Mouse (Mus musculus) MEL (cell line): ENCODE data around the gene Tesc. TPM values are rescaled to one million over a fixed set of nuclear protein-coding genes. Genes with fewer than 3 reads are reported as not detected.

Source experiments
- DNase-seq: peaks from one replicate; pipeline ENCODE4 v3.0.0; 2011; ENCODE audit warnings: low read depth, low spot score
- H3K27ac ChIP-seq: 2 replicates; pipeline ENCODE4 v1.5.1; 2012; ENCODE audit warnings: low read depth, mild to moderate bottlenecking, control low read depth, low read length, moderate library complexity; ENCODE audit not compliant: control insufficient read depth
- H3K27me3 ChIP-seq, 2 experiments: fragments of 150-350 bp in 1 of 2; sonication (generic) in 1 of 2; 2 replicates each; pipeline ENCODE4 v1.6.1; 2012; ENCODE audit warnings: low read length in 2 of 2, mild to moderate bottlenecking in 2 of 2, improper control_type of control experiment in 1 of 2, moderate library complexity in 1 of 2; ENCODE audit not compliant: insufficient read depth in 2 of 2, control insufficient read depth in 1 of 2
- H3K36me3 ChIP-seq, 2 experiments: 2 replicates each; pipeline ENCODE4 v1.6.1; 2012 to 2014; ENCODE audit warnings: low read length in 2 of 2, improper control_type of control experiment in 1 of 2, inconsistent platforms in 1 of 2, mild to moderate bottlenecking in 1 of 2; ENCODE audit not compliant: insufficient read depth in 2 of 2, control insufficient read depth in 1 of 2
- H3K4me1 ChIP-seq, 2 experiments: fragments of 150-350 bp in 1 of 2; sonication (generic) in 1 of 2; 2 replicates each; pipeline ENCODE4 v1.6.1; 2012; ENCODE audit warnings: low read length in 2 of 2, improper control_type of control experiment in 1 of 2, mild to moderate bottlenecking in 1 of 2; ENCODE audit not compliant: insufficient read depth in 2 of 2, control insufficient read depth in 1 of 2
- H3K4me3 ChIP-seq, 2 experiments: fragments of 150-350 bp in 1 of 2; sonication (generic) in 1 of 2; 2 replicates each; pipeline ENCODE4 v1.5.1; 2012; ENCODE audit warnings: low read depth in 2 of 2, low read length in 2 of 2, mild to moderate bottlenecking in 2 of 2, moderate library complexity in 2 of 2, control low read depth in 1 of 2, improper control_type of control experiment in 1 of 2; ENCODE audit not compliant: control insufficient read depth in 1 of 2, insufficient read depth in 1 of 2
- H3K79me2 ChIP-seq: 2 replicates; pipeline ENCODE4 v1.6.1; 2012; ENCODE audit warnings: mild to moderate bottlenecking, low read length, moderate library complexity; ENCODE audit not compliant: control insufficient read depth, poor library complexity, insufficient read depth
- H3K9ac ChIP-seq: 2 replicates; pipeline ENCODE4 v1.6.1; 2012; ENCODE audit warnings: low read depth, mild to moderate bottlenecking, control low read depth, low read length, moderate library complexity; ENCODE audit not compliant: control insufficient read depth, poor library complexity, severe bottlenecking
- H3K9me3 ChIP-seq: fragments of 150-350 bp; sonication (generic); replicated peaks from 2 replicates; pipeline ENCODE4 v1.6.1; 2012; ENCODE audit warnings: mild to moderate bottlenecking, low read length, improper control_type of control experiment, moderate library complexity; ENCODE audit not compliant: insufficient read depth
- BHLHE40 ChIP-seq: IDR thresholded peaks from 2 replicates; pipeline ENCODE4 v1.6.1; 2012; ENCODE audit warnings: low read depth, mild to moderate bottlenecking, inconsistent platforms, low read length, improper control_type of control experiment, borderline replicate concordance
- CHD2 ChIP-seq: IDR thresholded peaks from 2 replicates; pipeline ENCODE4 v1.6.1; 2011; ENCODE audit warnings: low read length, improper control_type of control experiment
- E2F4 ChIP-seq: IDR thresholded peaks from 2 replicates; pipeline ENCODE4 v1.6.1; 2011; ENCODE audit warnings: low read depth, low read length, improper control_type of control experiment, borderline replicate concordance
- ELF1 ChIP-seq: IDR thresholded peaks from 2 replicates; pipeline ENCODE4 v1.6.1; 2014; ENCODE audit warnings: low read depth, mild to moderate bottlenecking, inconsistent platforms, low read length, improper control_type of control experiment, moderate library complexity
- EP300 ChIP-seq, 2 experiments: IDR thresholded peaks; 2 replicates each; pipeline ENCODE4 v1.6.1; 2011; ENCODE audit warnings: improper control_type of control experiment in 2 of 2, low read length in 2 of 2, low read depth in 1 of 2, mild to moderate bottlenecking in 1 of 2
- ETS1 ChIP-seq: IDR thresholded peaks from 2 replicates; pipeline ENCODE4 v1.6.1; 2012; ENCODE audit warnings: low read depth, mild to moderate bottlenecking, inconsistent platforms, low read length, improper control_type of control experiment, moderate library complexity
- GATA1 ChIP-seq: IDR thresholded peaks from 2 replicates; pipeline ENCODE4 v1.6.1; 2011; ENCODE audit warnings: low read depth, low read length, improper control_type of control experiment
- HCFC1 ChIP-seq: IDR thresholded peaks from 2 replicates; pipeline ENCODE4 v1.6.1; 2012; ENCODE audit warnings: low read depth, mild to moderate bottlenecking, inconsistent platforms, low read length, improper control_type of control experiment, moderate library complexity
- JUND ChIP-seq: IDR thresholded peaks from 2 replicates; pipeline ENCODE4 v1.6.1; 2011; ENCODE audit warnings: low read depth, mild to moderate bottlenecking, improper control_type of control experiment, low read length
- MAX ChIP-seq: IDR thresholded peaks from 2 replicates; pipeline ENCODE4 v1.6.1; 2011; ENCODE audit warnings: low read length, improper control_type of control experiment
- MAZ ChIP-seq: IDR thresholded peaks from 2 replicates; pipeline ENCODE4 v1.6.1; 2012; ENCODE audit warnings: low read depth, mild to moderate bottlenecking, inconsistent platforms, low read length, improper control_type of control experiment
- MEF2A ChIP-seq: IDR thresholded peaks from 2 replicates; pipeline ENCODE4 v1.6.1; 2014; ENCODE audit warnings: low read depth, mild to moderate bottlenecking, inconsistent platforms, low read length, improper control_type of control experiment; ENCODE audit not compliant: poor library complexity, insufficient replicate concordance, severe bottlenecking; ENCODE audit errors: extremely low read depth
- MYB ChIP-seq: IDR thresholded peaks from 2 replicates; pipeline ENCODE4 v1.6.1; 2011; ENCODE audit warnings: mild to moderate bottlenecking, low read depth, low read length, improper control_type of control experiment
- MYC ChIP-seq: IDR thresholded peaks from 2 replicates; pipeline ENCODE4 v1.6.1; 2011; ENCODE audit warnings: low read depth, mild to moderate bottlenecking, low read length, improper control_type of control experiment, moderate library complexity
- NELFE ChIP-seq: IDR thresholded peaks from 2 replicates; pipeline ENCODE4 v1.6.1; 2011; ENCODE audit warnings: low read depth, low read length, improper control_type of control experiment
- RAD21 ChIP-seq: IDR thresholded peaks from 2 replicates; pipeline ENCODE4 v1.6.1; 2011; ENCODE audit warnings: mild to moderate bottlenecking, low read depth, low read length, improper control_type of control experiment
- SMC3 ChIP-seq: IDR thresholded peaks from 2 replicates; pipeline ENCODE4 v1.6.1; 2011; ENCODE audit warnings: low read depth, low read length, improper control_type of control experiment
- TAL1 ChIP-seq: IDR thresholded peaks from 2 replicates; pipeline ENCODE4 v1.6.1; 2012; ENCODE audit warnings: mild to moderate bottlenecking, inconsistent platforms, low read length, moderate library complexity, mixed read lengths
- TBP ChIP-seq: IDR thresholded peaks from 2 replicates; pipeline ENCODE4 v1.8.0; 2011; ENCODE audit warnings: low read depth, low read length, improper control_type of control experiment
- TCF12 ChIP-seq: IDR thresholded peaks from 2 replicates; pipeline ENCODE4 v1.6.1; 2014; ENCODE audit warnings: low read depth, mild to moderate bottlenecking, inconsistent platforms, low read length, improper control_type of control experiment, moderate library complexity
- USF1 ChIP-seq: IDR thresholded peaks from 2 replicates; pipeline ENCODE4 v1.6.1; 2014; ENCODE audit warnings: low read depth, mild to moderate bottlenecking, inconsistent platforms, low read length, improper control_type of control experiment, moderate library complexity
- USF2 ChIP-seq, 2 experiments: IDR thresholded peaks; 2 replicates each; pipeline ENCODE4 v1.6.1; 2011 to 2012; ENCODE audit warnings: improper control_type of control experiment in 2 of 2, low read length in 2 of 2, borderline replicate concordance in 1 of 2, inconsistent platforms in 1 of 2, low read depth in 1 of 2, mild to moderate bottlenecking in 1 of 2; ENCODE audit not compliant: insufficient read depth in 1 of 2
- ZC3H11A ChIP-seq: IDR thresholded peaks from 2 replicates; pipeline ENCODE4 v1.6.1; 2012; ENCODE audit warnings: low read depth, mild to moderate bottlenecking, inconsistent platforms, low read length, improper control_type of control experiment
- ZMIZ1 ChIP-seq: IDR thresholded peaks from 2 replicates; pipeline ENCODE4 v1.6.1; 2012; ENCODE audit warnings: low read depth, mild to moderate bottlenecking, inconsistent platforms, low read length, improper control_type of control experiment, moderate library complexity
- ZNF384 ChIP-seq: IDR thresholded peaks from 2 replicates; pipeline ENCODE4 v1.6.1; 2012; ENCODE audit warnings: low read depth, mild to moderate bottlenecking, inconsistent platforms, low read length, improper control_type of control experiment
- polyA plus RNA-seq, 2 experiments: library from polyadenylated mRNA; stranded (reverse) in 1 of 2; unstranded in 1 of 2; fragments of >175 nt in 1 of 2; fragments of >200 nt in 1 of 2; gene quantifications; 2 replicates each; pipeline versions ENCODE4 v1.2.1 to v1.2.4; 2012; ENCODE audit warnings: low replicate concordance in 2 of 2, low read depth in 1 of 2; ENCODE audit not compliant: insufficient read length in 2 of 2, insufficient read depth in 1 of 2, missing spikeins in 1 of 2
- total RNA-seq: library from RNA; depleted of rRNA; stranded (reverse); fragments of 300-350 nt; gene quantifications from 2 replicates; pipeline ENCODE4 v1.2.3, GENCODE M21; 2012

Tesc gene
- total and polyA plus RNA-seq, 3 experiments = 0.07 TPM; not detected in 2

- Histone ChIP-seq H3K79me2 (no peaks in the 10 kb centered on the region), H3K27ac (no peak overlapping the region), H3K9me3 (no peaks in the 10 kb centered on the region), H3K4me3 (no peak overlapping the region), H3K4me1 (peaks cover 0 to 6% of the 10 kb centered on the region in 2 experiments; a peak in 1 of 4 replicates), H3K27me3 (no peaks in the 10 kb centered on the region), H3K9ac (no peak overlapping the region), H3K36me3 (no peaks in the 10 kb centered on the region)
- TF ChIP-seq MAZ (no peak), ZMIZ1 (no peak), MYC (no peak), ETS1 (no peak), TAL1 (no peak), HCFC1 (no peak), MYB (no peak), NELFE (no peak), BHLHE40 (no peak), MAX (no peak)
- DNase-seq = no peak
Measured at GRCm38 (mm10) chr5:118045385-118045784, 17.8 kb downstream of the Tesc start.

GRCm38 (mm10) chr5:118047091-118047757 lies 19.7 kb downstream of the Tesc start:
- DNase-seq = no peak
- H3K4me3 ChIP-seq = no peak overlapping the region
- H3K4me1 ChIP-seq = peaks cover 0 to 6% of the 10 kb centered on the region in 2 experiments; a peak in 1 of 4 replicates

DNA sequence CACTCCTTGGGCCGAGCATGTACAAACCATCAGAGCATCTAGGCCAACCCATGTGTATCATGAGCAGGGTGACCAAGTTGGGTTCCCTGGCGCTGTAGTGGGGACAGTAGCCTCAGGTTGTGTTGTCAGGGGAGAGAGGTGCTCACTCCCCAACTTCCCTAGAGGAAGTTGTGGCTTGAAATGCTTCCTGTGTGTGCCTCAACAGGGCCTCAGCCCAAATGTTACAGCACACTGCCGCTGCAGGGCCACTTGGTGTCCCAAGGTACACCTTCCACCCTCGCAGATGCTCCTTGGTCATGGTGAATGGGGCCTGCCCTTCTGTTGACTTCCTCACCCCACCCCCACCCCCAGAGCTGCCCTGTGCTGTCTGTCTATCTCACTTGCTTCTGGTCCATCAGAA lies 20.9 kb downstream of the Tesc start:
- no peak overlapping the region for H3K27ac ChIP-seq
- no peaks in the 10 kb centered on the region for H3K9me3 ChIP-seq
- TF ChIP-seq TBP = no peak
- TF ChIP-seq SMC3 = no peak
- no peak for TF ChIP-seq USF1
- no peak for TF ChIP-seq TAL1
- TF ChIP-seq ZNF384 = no peak
- TF ChIP-seq NELFE = no peak
- no peak for TF ChIP-seq USF2 (IDR thresholded peaks at IDR 0.05; ENCODE audit: borderline replicate concordance in 1 of 2, insufficient read depth in 1 of 2, low read depth in 1 of 2, low read length in 2 of 2)
- no peak for TF ChIP-seq RAD21
- TF ChIP-seq EP300 (IDR thresholded peaks at IDR 0.05; ENCODE audit: low read depth in 1 of 2, low read length in 2 of 2) = no peak
- TF ChIP-seq E2F4 = no peak
- no peak for TF ChIP-seq ZC3H11A
- TF ChIP-seq TCF12 = no peak
- TF ChIP-seq JUND = no peak
- no peak for TF ChIP-seq MAZ
- no peak for TF ChIP-seq MYB
- TF ChIP-seq MEF2A = no peak
- TF ChIP-seq, all 39 proteins: peak for 0
- no peaks in the 10 kb centered on the region for H3K36me3 ChIP-seq
- no peaks in the 10 kb centered on the region for H3K79me2 ChIP-seq
- H3K4me1 ChIP-seq = peaks cover 0 to 6% of the 10 kb centered on the region in 2 experiments; a peak in 1 of 4 replicates
- H3K27me3 ChIP-seq = no peaks in the 10 kb centered on the region
- no peak overlapping the region for H3K4me3 ChIP-seq
- DNase-seq = no peak
- H3K9ac ChIP-seq = no peak overlapping the region

More at GRCm38 (mm10) chr5:118047091-118047757, 19.7 kb downstream of the Tesc start:
- Histone ChIP-seq H3K36me3 (no peaks in the 10 kb centered on the region), H3K9me3 (no peaks in the 10 kb centered on the region), H3K27ac (no peak overlapping the region), H3K9ac (no peak overlapping the region), H3K27me3 (no peaks in the 10 kb centered on the region), H3K79me2 (no peaks in the 10 kb centered on the region)
- TF ChIP-seq GATA1 (no peak), CHD2 (no peak), NELFE (no peak), TAL1 (no peak), TCF12 (no peak), ELF1 (no peak)
